Mouse (Mus musculus) adrenal gland, postnatal 36 days (tissue): ENCODE measurements at regions not wholly inside any gene's neighbourhood (a gene's known extent, or its start where the extent isn't known, plus 50 kb on each side); places are given as distances from the start of the nearest gene placed in this dataset.

Experiments
- DNase-seq, 2 experiments: peaks; one replicate each; pipeline ENCODE4 v3.0.0; 2021; ENCODE audit warnings: mixed read lengths in 1 of 2

DNA sequence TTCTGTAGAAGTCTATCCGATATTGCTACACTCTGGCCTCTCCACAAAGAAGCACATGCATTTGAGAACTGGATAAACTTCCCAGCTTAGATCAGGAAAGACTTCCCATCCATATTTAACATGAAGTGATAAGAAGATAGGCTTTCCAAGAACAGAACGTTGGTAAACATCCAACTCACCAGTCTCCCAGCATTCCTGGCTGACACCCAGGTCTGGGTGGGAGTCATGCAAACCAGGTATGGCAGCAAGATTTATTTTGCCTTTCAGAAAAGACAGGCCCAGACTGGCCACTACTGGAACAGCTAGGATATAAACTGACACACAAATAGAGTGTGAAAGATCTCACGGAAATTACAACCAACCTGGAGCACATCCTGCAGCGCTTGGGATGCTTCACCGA, 459.6 kb downstream of the Psat1 start:
- DNase-seq, result no peak

DNA sequence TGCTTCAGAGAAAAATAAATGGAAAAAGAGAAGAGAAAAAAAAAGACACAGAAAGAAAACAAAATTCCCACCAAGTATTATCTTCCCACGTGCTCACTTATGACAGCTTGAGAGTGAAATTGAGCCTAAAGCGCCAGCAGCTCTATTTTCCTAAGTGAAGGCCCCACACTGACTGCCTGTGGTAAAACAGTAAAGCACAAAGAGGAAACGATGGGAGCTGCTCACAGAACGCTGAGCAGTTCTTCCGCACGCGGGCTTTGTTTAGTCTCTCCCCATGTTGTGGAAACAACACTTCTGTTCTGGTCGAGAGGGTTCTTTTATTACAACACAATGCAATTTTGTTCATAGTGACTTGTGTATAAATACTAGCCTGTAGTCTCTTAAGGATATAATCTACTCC, 465.5 kb downstream of the Psat1 start:
- no peak for DNase-seq

DNA sequence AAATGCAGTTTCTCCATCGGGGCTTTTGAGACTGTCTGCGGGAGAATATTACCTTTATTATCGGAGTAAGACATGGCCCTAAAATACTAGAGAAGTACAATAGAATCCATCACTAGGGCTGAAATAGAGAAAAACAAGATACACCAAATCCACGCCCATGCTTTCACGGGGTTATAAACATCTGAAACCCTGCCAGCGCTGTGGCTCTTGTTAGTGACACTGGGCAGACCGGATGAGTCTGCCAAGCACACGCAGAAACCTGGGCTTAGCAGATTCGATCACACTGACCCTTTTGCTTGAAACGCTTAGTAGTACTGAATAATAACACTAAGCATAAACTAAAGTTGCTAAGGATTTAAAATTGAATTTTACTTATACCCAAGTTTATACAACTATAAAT, 477.6 kb downstream of the Psat1 start:
- no peak for DNase-seq

DNA sequence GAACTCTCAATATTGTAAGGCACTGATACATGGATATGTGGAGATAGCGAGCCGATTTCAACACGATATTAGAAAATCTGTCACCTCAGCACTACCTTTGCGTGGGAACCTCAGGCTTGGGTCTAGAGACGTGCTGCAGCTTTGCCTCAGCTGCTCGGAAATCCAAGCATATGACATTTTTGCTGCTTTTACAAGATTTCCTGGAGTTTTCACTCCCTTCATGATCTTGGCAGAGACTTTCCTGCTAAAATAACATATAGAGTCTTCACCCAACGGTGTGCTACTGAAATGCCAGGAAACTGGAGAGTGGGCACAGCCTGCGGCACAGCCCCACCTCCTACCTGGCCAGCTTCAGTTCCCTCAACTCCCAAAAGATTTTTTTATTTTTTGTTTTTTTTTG, 480.4 kb downstream of the Psat1 start:
- no peak for DNase-seq

DNA sequence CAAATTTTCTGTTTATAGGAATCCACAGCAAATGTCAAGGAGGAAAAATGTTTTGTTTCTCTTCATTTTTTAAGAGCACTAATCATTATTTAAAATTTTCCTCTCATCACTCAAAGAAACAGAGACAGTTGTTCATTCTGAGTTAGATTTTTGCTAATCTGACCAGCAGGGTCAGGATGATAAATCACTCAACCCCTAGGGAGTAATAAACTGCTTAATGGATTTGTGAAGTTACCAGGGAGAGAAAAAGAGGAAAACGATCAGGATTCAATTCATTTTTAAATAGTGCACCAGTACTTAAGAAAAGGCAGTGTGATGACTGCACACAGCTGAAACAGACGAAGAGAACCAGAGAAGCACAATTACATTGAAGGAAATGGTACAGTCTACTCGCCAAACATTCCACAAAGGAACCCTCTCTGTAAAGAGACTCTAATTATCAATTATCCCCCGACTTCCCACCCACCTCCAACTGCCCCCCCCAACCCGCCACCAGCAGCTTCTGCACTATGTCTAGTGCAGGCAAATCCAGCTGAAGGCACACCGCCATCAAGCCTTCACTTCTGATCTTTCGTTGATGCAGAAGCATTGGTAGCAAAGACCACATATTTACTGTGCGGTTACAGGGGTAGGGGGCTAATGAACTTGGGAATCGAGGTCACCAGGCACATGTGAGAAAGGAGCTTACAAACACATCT, 481.9 kb downstream of the Psat1 start:
- DNase-seq, result no peak

DNA sequence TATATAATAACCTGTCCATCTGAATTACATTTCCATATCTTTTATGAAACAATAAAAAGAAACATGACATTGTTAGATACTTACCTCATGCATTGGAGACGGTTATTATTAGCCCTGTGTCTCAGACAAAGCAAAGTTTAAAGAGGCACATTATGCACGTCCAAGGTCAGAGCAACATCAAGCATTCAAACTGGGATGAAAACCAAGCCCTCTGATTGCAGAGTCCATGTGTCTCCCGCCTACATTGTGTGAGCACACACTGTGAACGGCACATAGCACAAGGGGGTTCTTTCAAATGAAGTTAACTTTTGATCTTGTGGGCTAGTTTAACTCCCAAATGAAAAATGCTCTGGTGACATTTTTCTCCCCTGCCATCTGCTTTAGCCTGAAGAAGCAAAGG, 489.3 kb downstream of the Psat1 start:
- DNase-seq, result no peak

DNA sequence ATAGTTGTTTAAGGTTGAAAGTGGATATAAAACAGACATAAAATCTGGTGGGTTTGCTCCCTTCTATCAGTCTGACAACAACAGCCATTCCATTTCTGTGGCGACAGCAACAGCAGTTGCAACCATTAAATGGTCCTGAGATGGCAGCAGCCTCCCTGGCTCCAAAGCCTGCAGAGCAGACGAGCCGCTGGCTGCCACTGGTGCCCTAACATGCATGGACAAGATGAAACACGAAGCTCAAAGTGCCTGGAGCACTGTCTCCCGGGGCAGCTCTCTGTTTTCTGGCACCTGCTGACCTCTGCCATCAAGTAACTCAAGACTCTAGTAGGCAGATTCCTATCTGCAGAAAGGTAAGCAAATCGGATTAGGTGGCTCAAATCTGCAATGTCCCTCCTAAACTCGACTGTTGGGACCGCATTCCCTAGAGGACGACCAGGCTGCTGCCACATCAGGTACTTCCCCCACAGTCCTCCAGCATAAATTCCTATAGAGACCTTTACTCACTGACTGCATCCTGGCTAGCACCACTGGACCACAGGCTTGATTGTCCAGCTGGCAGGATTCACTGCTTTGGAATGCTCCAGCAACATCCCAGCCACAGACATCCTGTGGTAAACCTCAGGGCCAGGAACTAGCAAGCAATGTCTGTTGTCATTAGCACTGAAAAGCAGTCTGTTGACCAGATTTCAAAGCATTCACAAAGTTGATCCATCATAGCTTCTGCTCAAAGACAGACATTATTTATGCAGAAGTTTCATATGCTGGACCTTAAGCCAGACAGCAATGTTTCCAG, 490.0 kb downstream of the Psat1 start:
- DNase-seq, result no peak

DNA sequence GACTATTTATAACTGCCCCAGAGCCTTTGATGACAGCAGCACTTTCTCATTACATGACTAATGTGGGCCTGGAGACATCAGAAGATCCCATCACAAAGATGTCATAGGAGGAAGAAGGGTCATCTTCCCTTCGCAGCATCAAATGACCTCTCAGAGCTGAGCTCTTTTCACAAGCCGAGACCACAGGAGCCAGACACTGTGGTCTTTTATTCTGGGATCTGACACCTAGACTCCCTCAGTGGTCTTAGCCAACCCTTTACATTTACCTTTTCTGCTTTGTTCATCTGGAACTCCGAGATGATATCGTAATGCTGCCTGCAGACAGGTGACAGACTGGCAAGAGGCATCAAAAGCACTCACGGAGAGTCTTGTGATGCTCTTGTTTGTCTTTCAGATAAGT, 498.1 kb downstream of the Psat1 start:
- no peak for DNase-seq

DNA sequence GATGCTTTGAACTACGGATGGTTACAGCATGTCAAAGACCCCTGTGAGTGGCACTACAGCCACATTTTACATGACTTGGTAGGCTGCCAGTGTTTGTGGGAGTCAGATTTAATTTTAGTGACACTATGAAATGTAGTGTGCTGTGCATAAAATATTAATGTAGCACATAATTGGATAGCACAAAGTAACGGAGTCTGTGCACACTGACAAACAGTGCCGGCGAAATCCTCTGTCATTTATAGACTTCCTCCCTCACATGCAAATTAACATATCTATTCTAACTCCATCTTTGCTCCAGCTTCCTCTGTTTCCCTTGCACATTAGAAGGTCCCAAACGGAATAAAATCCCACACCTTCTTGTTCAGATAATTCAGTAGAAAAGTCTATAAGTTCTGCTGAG, 515.3 kb downstream of the Psat1 start:
- DNase-seq, result no peak

DNA sequence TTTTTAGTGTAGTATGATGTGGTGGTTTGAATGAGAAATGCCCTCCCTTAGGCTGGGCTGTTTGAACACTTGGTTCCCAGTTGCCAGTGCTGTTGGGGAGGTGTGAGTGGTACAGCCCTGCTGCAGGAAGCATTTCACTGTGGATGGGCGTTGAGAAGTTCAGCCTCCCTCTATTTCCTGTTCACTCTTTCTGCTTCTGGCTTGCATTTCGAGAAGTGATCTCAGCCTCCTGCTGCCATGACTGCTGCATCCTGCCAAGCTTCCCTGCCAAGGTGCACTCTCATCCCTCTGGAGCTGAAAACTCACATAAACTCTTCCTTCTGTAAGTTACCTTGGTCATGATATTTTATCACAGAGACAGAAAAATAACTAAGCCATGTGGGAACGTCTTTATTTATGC, 525.8 kb downstream of the Psat1 start:
- no peak for DNase-seq

DNA sequence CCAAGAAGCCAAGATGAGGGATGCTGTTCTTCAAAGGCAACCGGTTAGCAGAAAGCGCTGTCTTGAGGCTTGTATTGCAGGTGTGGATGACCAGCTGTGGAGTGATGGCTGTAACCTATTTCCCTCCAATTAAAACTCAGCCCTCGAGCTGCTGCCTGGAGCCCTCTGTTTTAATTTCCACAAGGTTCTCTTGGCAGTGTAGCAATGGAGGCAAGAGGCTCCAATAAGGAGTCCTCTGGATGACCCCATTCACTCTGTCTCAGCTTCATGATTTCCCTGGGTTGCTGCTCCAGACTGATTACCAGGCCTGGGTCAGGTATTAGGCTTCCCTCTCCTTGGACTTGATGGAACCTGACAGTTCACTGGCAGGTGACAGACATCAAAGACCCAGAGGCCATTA, 548.5 kb downstream of the Psat1 start:
- DNase-seq, result no peak

DNA sequence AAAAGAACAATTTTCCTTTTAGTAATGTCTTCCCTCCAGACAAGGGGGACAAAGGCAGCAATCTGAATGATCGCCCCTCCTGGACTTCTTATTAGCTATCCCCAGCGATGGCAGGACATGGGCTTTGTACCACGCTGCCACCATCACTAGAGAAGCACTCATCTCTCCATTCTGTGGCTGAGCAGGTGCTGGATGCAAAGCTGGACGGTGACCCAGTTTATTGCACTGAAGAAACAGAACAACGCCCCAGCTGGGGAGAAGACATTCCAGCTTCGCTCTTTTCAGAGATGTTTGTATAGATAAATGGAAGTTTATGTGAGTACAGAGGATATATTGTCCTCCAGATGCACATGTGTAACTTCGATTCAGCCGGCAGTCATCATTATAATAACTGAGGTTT, 575.5 kb downstream of the Psat1 start:
- no peak for DNase-seq

DNA sequence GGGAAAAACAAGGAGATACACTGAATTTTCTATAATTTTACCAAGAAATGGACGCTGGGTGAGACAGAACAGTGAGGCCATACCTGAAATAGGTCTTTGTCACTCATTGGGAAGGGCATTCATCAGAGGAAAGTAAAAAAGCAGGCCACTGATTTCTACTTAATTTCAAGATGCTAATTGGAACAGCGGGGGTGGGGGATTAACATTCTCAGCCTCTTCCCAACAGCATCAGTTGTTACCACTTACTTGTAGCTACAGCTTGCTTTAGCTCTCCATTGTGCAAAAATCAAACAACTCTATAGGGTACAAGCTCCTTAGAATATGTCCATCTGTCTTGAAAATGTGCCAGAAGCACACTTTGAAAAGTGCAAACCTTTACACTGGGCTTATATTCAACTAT, 580.2 kb downstream of the Psat1 start:
- no peak for DNase-seq

DNA sequence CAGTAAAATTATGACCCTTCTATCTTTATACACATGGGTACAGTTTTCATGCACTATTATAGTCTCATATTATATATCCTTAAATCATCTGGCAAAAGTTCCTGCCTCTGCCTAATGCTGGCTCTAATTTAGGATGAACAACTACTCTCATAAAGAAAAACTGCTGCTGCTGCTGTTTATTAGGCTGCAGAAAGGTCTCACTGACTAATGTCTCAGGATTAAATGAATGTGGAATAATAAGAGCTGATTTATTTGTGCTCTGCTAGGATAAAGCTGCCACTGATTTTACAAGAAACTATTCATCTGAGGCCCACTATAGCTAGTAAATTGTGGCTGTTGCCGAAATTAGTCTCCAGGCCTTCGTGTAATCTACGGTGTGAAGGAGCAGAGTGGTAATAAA, 590.0 kb downstream of the Psat1 start:
- no peak for DNase-seq

DNA sequence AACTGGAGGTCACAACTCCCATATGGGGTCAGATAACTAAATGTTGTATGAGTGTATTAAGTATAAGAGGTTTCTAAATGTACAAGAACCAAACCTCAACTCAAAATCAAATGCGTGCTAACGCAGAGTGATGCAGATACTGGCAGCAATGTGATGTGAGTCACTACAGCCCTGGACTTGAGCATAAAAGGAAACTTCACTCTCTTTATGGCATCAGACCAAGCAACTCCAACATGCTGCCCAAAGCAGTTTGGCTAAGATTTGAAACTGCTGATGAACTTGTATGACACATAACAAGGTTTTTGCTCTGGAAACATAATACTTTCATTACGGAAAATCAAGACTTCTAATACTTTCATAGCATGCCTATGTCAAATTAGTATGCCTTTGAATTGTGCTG, 598.8 kb downstream of the Psat1 start:
- no peak for DNase-seq

DNA sequence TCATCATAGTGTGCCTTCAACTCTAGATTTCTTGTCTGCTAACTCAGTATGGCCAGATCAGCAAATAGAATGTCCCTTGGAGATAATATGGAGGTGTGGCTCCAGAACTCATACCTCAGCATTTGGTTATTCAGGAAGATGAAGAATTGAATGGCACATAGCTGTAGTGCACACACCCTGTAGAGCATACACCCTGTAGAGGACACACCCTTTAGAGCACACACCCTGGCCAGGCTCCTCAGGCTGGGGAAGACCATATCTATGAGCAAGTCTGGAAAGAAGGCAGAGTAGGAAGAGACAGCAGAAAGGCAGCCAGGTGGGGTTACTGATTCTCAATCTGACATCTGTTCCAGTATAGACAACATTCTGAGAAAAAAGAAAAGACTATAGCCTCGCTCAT, 604.9 kb downstream of the Psat1 start:
- DNase-seq, result no peak

DNA sequence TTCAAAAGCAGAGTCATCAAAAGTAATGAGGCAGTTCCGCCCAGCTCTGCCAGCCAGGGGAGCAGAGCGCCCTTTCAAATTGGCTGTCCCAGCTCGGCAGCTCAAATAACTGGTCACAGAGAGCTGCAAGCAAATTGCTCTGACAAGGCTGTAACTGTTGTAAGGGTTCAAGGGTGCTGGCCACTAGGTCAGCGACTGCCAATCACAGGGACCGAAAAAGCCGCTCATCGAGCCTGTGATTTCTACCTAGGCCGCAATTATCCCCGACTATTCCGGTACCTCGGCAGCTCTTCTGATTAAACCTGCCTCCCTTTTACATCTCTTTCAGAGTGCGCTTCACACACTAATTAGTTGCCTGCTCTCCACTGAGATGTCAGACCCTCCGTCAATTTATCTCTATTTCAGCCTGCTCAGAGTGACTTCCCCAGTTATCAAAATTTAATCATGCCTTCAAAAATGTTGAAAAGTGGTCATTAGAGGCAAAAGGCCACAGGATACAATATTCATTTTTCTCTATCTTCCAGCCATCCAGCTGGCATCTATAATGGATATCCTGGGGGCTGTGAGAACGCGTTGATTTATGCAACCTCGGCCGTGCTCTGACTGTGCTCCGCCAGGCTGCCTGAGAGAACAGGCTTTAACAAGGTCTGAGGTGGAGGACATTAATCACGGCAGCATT, 606.7 kb downstream of the Psat1 start:
- peak; percentile 1 to 2 for DNase-seq

DNA sequence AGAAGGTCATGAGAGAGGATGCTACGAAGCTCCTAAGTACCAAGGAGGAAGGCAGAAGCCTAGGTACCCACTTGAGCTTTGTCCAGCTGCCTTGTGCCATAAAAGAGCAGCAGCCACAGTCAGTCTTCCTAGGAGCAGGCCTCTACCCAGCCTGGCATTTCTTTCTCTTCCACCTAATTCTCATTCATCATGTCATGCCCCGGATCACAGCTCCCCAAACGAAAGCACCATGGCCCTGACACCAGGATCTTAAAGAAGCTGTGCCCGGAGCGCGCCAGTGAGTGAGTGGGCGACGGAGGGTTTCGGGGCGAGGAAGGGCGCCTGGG, 607.2 kb downstream of the Psat1 start:
- DNase-seq, result no peak

DNA sequence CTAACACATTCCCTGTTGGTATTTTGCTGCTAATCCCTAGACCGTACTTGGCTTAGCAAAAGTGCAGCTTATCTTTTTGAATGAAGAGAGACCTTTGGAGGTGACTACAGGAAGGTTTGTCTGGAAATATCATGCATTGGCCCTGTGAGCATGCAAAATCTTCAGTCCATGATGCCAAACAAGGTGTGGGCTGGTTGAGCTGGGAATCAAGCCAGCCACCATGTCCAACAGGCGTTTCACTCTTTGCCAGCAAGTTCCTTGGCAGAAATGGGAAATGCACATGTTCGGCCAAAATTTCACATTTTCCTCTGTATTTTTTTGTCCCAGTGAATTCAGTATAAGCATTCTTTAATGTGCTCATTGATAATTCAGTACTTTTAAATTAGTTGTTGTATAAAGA, 617.0 kb downstream of the Psat1 start:
- no peak for DNase-seq

DNA sequence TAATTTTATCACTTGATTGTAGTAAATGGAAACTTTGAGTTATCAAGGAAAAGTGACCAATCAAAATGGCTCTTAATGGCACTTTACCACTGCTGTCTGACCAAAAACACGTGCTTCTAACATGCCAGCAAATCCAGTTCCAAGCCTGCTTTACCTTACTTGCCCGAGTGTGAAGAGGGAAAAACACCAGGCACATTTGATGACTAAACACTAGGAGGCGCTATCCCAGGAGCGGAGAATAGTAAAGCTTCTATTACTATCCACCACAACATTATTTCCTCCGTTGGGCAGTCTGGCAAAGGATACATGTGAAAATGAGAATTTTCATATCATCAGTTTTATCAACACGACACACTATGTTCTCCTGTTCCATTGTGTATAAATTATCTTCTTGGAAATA, 647.7 kb downstream of the Psat1 start:
- peak in 1 of 2 experiments; percentile 20 for DNase-seq

DNA sequence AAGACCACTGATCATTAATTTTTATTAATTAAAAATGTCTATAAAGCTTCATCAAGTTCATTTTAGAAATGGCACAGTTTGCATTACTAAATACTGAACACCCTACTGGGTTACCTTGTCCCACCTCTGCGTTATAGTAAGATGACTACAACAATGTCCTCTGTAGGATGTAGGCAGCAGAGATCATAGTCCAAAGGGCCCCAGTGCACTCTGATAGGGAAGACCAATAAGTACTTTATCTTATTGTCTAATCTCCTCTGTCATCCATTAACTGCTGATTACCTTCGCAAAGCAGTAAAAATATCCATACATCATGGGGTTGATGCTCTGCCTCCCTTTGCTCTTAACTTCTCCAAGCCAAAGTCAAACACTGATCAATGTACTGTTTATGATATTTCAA, 662.1 kb downstream of the Psat1 start:
- DNase-seq, result no peak

DNA sequence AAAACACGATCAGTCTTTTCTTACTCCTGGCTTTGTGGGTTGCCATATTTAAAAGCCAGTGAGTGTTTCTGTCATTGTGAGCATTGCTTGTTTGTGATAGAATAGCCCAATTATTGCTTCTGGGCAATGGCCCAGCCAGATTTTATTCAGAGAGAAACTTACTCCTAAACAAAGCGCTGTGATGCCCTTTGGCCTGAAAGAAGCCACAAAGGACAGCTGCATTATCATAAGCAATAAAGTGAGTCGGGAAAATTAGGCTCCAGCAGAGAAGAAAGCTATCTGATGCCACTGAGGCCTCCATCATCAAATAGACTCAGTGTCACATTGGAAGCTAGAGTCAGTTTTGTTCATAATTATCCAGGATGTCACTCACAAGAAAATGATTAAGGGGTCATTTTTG, 644.9 kb upstream of the Tle4 start:
- no peak for DNase-seq

DNA sequence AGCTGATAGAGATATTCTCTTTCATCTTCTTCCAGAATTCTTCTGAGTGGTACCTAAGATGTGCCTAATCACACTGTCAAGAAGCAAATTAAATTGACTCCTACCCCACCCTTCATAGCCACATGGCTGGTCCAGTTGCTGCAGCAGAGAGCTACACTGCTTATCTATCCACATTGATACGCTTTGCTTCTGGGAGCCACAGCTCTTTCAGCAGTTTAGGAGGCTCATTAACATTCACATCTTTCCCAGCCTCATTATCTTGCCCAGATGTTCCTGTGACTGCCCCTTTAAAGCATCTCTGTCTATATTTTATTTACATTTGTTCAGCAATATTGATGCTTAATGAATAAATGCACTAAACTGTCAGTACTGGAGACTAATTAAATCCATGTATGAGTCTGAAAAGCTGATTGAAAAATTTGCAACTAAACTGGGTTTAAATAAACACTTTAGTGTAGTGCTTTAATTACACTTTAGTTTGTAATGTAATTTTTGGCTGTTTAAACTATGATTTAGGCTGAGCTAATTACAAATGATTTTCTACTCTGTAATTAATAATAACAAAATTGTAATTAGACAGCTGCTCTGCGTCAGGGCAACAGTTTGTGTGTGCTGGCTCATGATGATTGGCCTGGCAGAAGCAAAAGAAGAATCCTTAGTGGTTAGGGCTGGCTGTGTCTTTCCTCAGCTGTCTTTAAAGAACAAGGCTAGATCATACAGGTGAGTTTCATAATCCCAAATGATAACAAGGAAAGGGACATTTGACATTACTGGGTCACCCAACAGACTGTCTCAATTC, 632.5 kb upstream of the Tle4 start:
- DNase-seq, result no peak
